ENCODE assay signal across 12 mouse cellular contexts in genomic region chr8:17700362-17700761, GRCm38 (mm10).
DNase-seq lines count a peak whose midpoint lies in the region.
"Had no signal": no experiment of that assay in that cellular context is flagged by ENCODE, and none has a peak within 500 bp of the region (broad histone marks: within the 10 kb centered on the region; RNA-seq: fewer than 3 reads in every experiment).

No protein-coding gene starts in this region.

- no peaks in the 10 kb centered on the region for H3K27me3 ChIP-seq in forebrain, embryonic 10.5 days (ENCODE audit: poor library complexity, severe bottlenecking)
- H3K27me3 ChIP-seq: liver, embryonic 12.5 days; midbrain, embryonic 12.5 days had no signal

- H3K27ac ChIP-seq in forebrain, embryonic 10.5 days: no peak overlapping the region
- H3K27ac ChIP-seq: liver, embryonic 12.5 days; midbrain, embryonic 12.5 days had no signal

- H3K4me3 ChIP-seq in forebrain, embryonic 10.5 days: no peak overlapping the region
- H3K4me3 ChIP-seq: liver, embryonic 12.5 days; midbrain, embryonic 12.5 days had no signal

- WGBS in forebrain, embryonic 10.5 days: 70% methylated on average over 3 of the region's 3 CpGs

- no peaks in the 10 kb centered on the region for H3K9me3 ChIP-seq in forebrain, embryonic 10.5 days
- H3K9me3 ChIP-seq: liver, embryonic 12.5 days; midbrain, embryonic 12.5 days had no signal

- no peaks in the 10 kb centered on the region for H3K36me3 ChIP-seq in forebrain, embryonic 10.5 days (replicated peaks)
- H3K36me3 ChIP-seq: liver, embryonic 12.5 days; midbrain, embryonic 12.5 days had no signal

- H3K4me1 ChIP-seq in forebrain, embryonic 10.5 days: no peaks in the 10 kb centered on the region
- H3K4me1 ChIP-seq: liver, embryonic 12.5 days; midbrain, embryonic 12.5 days had no signal

- peak; percentile 14 to 17 for DNase-seq in cerebellum, postnatal 14 days
- DNase-seq in cerebellum, postnatal 36 days: no peak
- peak; percentile 3 for DNase-seq in retina, adult 2 months (ENCODE audit: low read depth, low spot score)
- no peak for DNase-seq in retina, embryonic 14.5 days (ENCODE audit: low spot score)
- DNase-seq in left cerebral cortex, adult 18-20 months (ENCODE audit: low spot score in 2 of 2): peak; percentile 51 to 60
- DNase-seq in telencephalon, adult 2 months (ENCODE audit: low read depth, low spot score): peak; percentile 69
- no peak for DNase-seq in thymus, postnatal 36 days
- no peak for DNase-seq in forebrain, embryonic 10.5 days (ENCODE audit: extremely low spot score, low spot score)
- DNase-seq: cerebellum, adult 18-20 months; gastrocnemius, postnatal 14 days had no signal

Comparison
In these comparisons a context has a peak if more than half of its experiments do, and no peak if none do; other contexts are left out.
1. DNase-seq: peak in cerebellum, postnatal 14 days (2 of 2), retina, adult 2 months (single experiment), left cerebral cortex, adult 18-20 months (2 of 2) and telencephalon, adult 2 months (single experiment); none in cerebellum, postnatal 36 days (0 of 2), retina, embryonic 14.5 days (single experiment), thymus, postnatal 36 days (0 of 2) and forebrain, embryonic 10.5 days (single experiment).